Mouse (Mus musculus) embryonic facial prominence, embryonic 12.5 days (tissue): ENCODE measurements around the gene Nol11. TPM values are rescaled to one million over a fixed set of nuclear protein-coding genes. Genes with fewer than 3 reads are reported as not detected.
A peak's percentile ranks its signal among the peaks of the same experiment; 100 is the strongest.
"Not testable (repeated sequence)": the region's sequence is repeated elsewhere in the genome, so short reads cannot be mapped to it uniquely, and the experiment has no call there.

Source experiments
- ATAC-seq: fragments of 200-750 bp; cut with Nextera tagmentation; 2 replicates; pipeline ENCODE4 v1.8.0; 2017; ENCODE audit not compliant: insufficient number of reproducible peaks, insufficient read depth, low FRiP score, low TSS enrichment
- H3K27ac ChIP-seq: fragments of 300-500 bp; sonication (generic); 2 replicates; pipeline ENCODE4 v1.5.1; 2016; ENCODE audit warnings: mild to moderate bottlenecking
- H3K27me3 ChIP-seq: fragments of 300-500 bp; sonication (generic); 2 replicates; pipeline ENCODE4 v1.6.1; 2016; ENCODE audit warnings: mild to moderate bottlenecking, moderate library complexity
- H3K36me3 ChIP-seq: fragments of 300-500 bp; sonication (generic); 2 replicates; pipeline ENCODE4 v1.6.1; 2016; ENCODE audit warnings: mild to moderate bottlenecking
- H3K4me1 ChIP-seq: fragments of 300-500 bp; sonication (generic); 2 replicates; pipeline ENCODE4 v1.6.1; 2016
- H3K4me2 ChIP-seq: fragments of 300-500 bp; sonication (generic); replicated peaks from 2 replicates; pipeline ENCODE4 v1.6.1; 2016; ENCODE audit warnings: mild to moderate bottlenecking, moderate library complexity
- H3K4me3 ChIP-seq: fragments of 300-500 bp; sonication (generic); 2 replicates; pipeline ENCODE4 v1.5.1; 2016; ENCODE audit warnings: mild to moderate bottlenecking
- H3K9ac ChIP-seq: fragments of 300-500 bp; sonication (generic); 2 replicates; pipeline ENCODE4 v1.6.1; 2016; ENCODE audit warnings: mild to moderate bottlenecking, moderate library complexity
- H3K9me3 ChIP-seq: fragments of 300-500 bp; sonication (generic); 2 replicates; pipeline ENCODE4 v1.6.1; 2016; ENCODE audit warnings: mild to moderate bottlenecking, moderate library complexity
- WGBS: fragments of 180-500 bp; shearing (Covaris S2); methylation state at CpG from one replicate; pipeline ENCODE4 v1.1.7; 2016; 5-methylcytosine and 5-hydroxymethylcytosine counted together
- polyA plus RNA-seq: library from polyadenylated mRNA; unstranded; fragments of >200 nt; fragmentation: Nextera tagmentation; extraction: Ambion mirVana; gene quantifications from 2 replicates; pipeline ENCODE4 v1.2.1, GENCODE M21; 2016

The Nol11 gene
- polyA plus RNA-seq, 1 experiment from 2014 or later: 69.5 TPM

- H3K27ac ChIP-seq: no peak overlapping the region
- H3K4me3 ChIP-seq: no peak overlapping the region
- H3K4me2 ChIP-seq: no peak overlapping the region
- H3K27me3 ChIP-seq: no peaks in the 10 kb centered on the region
- WGBS: 82% methylated on average over 5 of the region's 5 CpGs
- no peak for ATAC-seq
- H3K9ac ChIP-seq: no peak overlapping the region
- H3K9me3 ChIP-seq: no peaks in the 10 kb centered on the region
- H3K4me1 ChIP-seq: no peaks in the 10 kb centered on the region
- no peaks in the 10 kb centered on the region for H3K36me3 ChIP-seq
Measured at GRCm38 (mm10) chr11:107153645-107154044, 35.5 kb downstream of the Nol11 start.

DNA sequence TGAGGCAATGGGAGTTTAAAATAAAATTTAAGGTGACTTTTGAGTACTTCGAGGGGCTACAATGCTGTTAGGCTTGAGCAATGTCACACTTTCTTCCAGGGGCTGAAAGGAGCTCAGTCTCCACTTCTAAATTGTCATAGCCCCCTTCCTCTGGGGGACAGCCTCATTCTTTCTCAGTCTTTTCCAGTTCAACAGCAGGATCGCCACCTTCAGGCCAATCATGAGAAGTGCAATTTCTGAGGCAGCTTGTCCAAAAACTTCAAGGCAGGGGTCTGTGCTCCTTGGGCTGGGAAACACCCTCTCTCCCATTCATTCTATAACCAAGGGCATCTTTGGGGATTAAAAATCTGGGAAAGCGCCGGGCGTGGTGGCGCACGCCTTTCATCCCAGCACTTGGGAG lies 37.4 kb downstream of the Nol11 start:
- no peaks in the 10 kb centered on the region for H3K27me3 ChIP-seq
- H3K4me3 ChIP-seq: no peak overlapping the region
- H3K36me3 ChIP-seq: no peaks in the 10 kb centered on the region
- WGBS: 79% methylated on average over 7 of the region's 7 CpGs
- no peak overlapping the region for H3K4me2 ChIP-seq
- no peak overlapping the region for H3K27ac ChIP-seq
- no peak for ATAC-seq
- no peaks in the 10 kb centered on the region for H3K4me1 ChIP-seq
- no peak overlapping the region for H3K9ac ChIP-seq
- no peaks in the 10 kb centered on the region for H3K9me3 ChIP-seq

DNA sequence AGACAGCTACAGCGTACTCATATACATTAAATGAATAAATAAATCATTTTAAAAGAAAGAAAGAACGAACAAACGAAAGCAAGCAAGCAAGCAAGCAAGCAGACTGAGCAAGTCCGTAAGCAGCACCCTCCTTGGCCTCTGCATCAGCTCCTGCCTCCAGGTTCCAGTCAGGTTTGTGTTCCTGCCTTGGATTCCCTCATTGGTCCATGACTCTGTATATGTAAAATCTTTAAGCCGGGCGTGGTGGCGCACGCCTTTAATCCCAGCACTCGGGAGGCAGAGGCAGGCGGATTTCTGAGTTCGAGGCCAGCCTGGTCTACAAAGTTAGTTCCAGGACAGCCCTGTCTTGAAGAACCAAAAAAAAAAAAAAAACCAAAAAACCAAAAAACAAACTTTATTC lies 45.2 kb downstream of the Nol11 start:
- not testable (repeated sequence) for H3K9ac ChIP-seq, H3K36me3 ChIP-seq, H3K4me2 ChIP-seq, H3K4me1 ChIP-seq, H3K27me3 ChIP-seq, H3K27ac ChIP-seq, H3K9me3 ChIP-seq, H3K4me3 ChIP-seq, ATAC-seq
- 93% methylated on average over 11 of the region's 11 CpGs for WGBS

- WGBS: 88% methylated on average over 2 of the region's 2 CpGs
- ATAC-seq: no peak
- no peak overlapping the region for H3K27ac ChIP-seq
- H3K4me2 ChIP-seq: no peak overlapping the region
- H3K9me3 ChIP-seq: no peaks in the 10 kb centered on the region
- H3K4me3 ChIP-seq: no peak overlapping the region
- H3K27me3 ChIP-seq: no peaks in the 10 kb centered on the region
- H3K9ac ChIP-seq: no peak overlapping the region
- no peaks in the 10 kb centered on the region for H3K36me3 ChIP-seq
- H3K4me1 ChIP-seq: no peaks in the 10 kb centered on the region
Measured at GRCm38 (mm10) chr11:107142382-107142781, 46.8 kb downstream of the Nol11 start.

DNA sequence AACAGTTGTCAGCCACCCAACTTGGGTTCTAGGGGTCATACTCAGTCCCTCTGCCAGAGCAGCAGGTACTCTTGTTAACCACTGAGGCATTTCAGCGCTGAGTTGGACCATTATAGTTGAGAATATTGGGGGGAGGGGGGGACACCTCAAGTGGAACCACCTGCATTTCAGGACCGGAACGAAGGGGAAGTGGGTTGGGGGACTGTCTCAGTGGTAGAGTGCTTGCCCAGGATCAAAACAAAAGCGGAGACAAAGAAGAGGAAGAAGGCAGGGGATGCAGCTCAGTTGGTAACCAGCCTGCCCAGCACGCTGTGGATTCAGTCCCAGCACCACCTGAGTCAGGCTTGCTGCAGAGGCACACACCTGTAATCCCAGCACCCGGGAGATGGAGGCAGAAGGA lies 48.4 kb downstream of the Nol11 start:
- ATAC-seq: no peak
- Histone ChIP-seq H3K9ac (no peak overlapping the region), H3K36me3 (no peaks in the 10 kb centered on the region), H3K27ac (no peak overlapping the region), H3K4me2 (no peak overlapping the region), H3K9me3 (no peaks in the 10 kb centered on the region), H3K4me3 (no peak overlapping the region), H3K4me1 (no peaks in the 10 kb centered on the region), H3K27me3 (no peaks in the 10 kb centered on the region)
- 23% methylated on average over 6 of the region's 6 CpGs for WGBS

DNA sequence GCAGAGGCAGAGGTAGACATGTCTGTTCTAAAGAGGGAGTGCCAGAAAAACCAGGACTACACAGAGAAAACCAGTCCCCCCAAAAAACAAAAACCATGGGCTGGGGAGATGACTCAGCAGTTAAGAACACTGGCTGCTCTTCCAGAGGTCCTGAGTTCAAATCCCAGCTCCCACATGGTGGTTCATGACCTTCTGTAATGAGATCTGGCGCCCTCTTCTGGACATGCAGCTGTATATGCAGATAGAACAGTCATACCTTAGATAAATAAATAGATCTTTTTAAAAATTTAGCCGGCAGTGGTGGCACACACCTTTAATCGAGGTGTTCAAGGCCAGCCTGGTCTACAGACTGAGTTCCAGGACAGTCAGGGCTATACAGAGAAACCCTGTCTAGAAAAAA lies 50.5 kb downstream of the Nol11 start:
- no peak overlapping the region for H3K4me3 ChIP-seq

GRCm38 (mm10) chr11:107137593-107137992 lies 51.6 kb downstream of the Nol11 start:
- no peak overlapping the region for H3K4me3 ChIP-seq
- WGBS: 92% methylated on average over 6 of the region's 6 CpGs
- no peak overlapping the region for H3K9ac ChIP-seq
- no peaks in the 10 kb centered on the region for H3K36me3 ChIP-seq
- no peak for ATAC-seq
- no peaks in the 10 kb centered on the region for H3K9me3 ChIP-seq
- H3K4me1 ChIP-seq: no peaks in the 10 kb centered on the region
- H3K4me2 ChIP-seq: no peak overlapping the region
- no peaks in the 10 kb centered on the region for H3K27me3 ChIP-seq
- no peak overlapping the region for H3K27ac ChIP-seq

More for the DNA sequence above, 50.5 kb downstream of the Nol11 start:
- 84% methylated on average over 3 of the region's 3 CpGs for WGBS
- Histone ChIP-seq H3K9ac (no peak overlapping the region), H3K9me3 (no peaks in the 10 kb centered on the region), H3K27me3 (no peaks in the 10 kb centered on the region), H3K4me1 (no peaks in the 10 kb centered on the region), H3K36me3 (no peaks in the 10 kb centered on the region), H3K27ac (no peak overlapping the region), H3K4me2 (no peak overlapping the region)
- ATAC-seq: no peak

DNA sequence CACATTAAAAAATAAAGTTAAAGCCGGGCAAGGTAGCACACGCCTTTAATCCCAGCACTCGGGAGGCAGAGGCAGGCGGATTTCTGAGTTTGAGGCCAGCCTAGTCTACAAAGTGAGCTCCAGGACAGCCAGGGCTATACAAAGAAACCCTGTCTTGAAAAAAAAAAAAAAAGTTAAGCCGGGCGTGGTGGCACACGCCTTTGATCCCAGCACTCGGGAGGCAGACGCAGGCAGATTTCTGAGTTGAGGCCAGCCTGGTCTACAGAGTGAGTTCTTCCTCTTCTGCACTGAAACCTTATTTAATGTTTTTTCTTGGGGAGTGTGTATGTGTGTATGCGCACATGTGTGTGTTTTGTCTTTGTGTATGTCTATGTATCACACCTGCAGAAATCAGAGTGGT lies 52.7 kb downstream of the Nol11 start:
- not testable (repeated sequence) for H3K4me1 ChIP-seq, ATAC-seq, H3K4me2 ChIP-seq, H3K36me3 ChIP-seq, H3K27me3 ChIP-seq, H3K4me3 ChIP-seq, H3K9ac ChIP-seq, H3K27ac ChIP-seq, H3K9me3 ChIP-seq
- WGBS: 95% methylated on average over 10 of the region's 10 CpGs

GRCm38 (mm10) chr11:107135741-107136140 lies 53.4 kb downstream of the Nol11 start:
- 57% methylated on average over 3 of the region's 3 CpGs for WGBS
- no peak for ATAC-seq
- H3K9ac ChIP-seq: no peak overlapping the region
- H3K4me3 ChIP-seq: no peak overlapping the region
- no peaks in the 10 kb centered on the region for H3K9me3 ChIP-seq
- H3K36me3 ChIP-seq: no peaks in the 10 kb centered on the region
- H3K4me2 ChIP-seq: no peak overlapping the region
- H3K27me3 ChIP-seq: no peaks in the 10 kb centered on the region
- H3K4me1 ChIP-seq: no peaks in the 10 kb centered on the region
- H3K27ac ChIP-seq: no peak overlapping the region

- no peaks in the 10 kb centered on the region for H3K27me3 ChIP-seq
- under 1% methylated on average over 16 of the region's 16 CpGs for WGBS
- ATAC-seq: peak; percentile 22; the same call in 1 of the 2 replicates
- peak overlapping the region; percentile 82 for H3K4me2 ChIP-seq
- H3K4me3 ChIP-seq: peak overlapping the region; percentile 94
- no peaks in the 10 kb centered on the region for H3K36me3 ChIP-seq
- H3K4me1 ChIP-seq: peaks cover 4% of the 10 kb centered on the region
- peak overlapping the region; percentile 96 for H3K9ac ChIP-seq
- H3K9me3 ChIP-seq: no peaks in the 10 kb centered on the region
- peak overlapping the region; percentile 97 for H3K27ac ChIP-seq
Measured at GRCm38 (mm10) chr11:107132426-107132825, 56.8 kb downstream of the Nol11 start.

- Histone ChIP-seq H3K4me2 (peak within 1 kb of the TSS; percentile 82), H3K27ac (peak within 1 kb of the TSS; percentile 97), H3K9ac (peak within 1 kb of the TSS; percentile 96), H3K27me3 (no peaks in the 10 kb centered on the region), H3K9me3 (no peaks in the 10 kb centered on the region), H3K4me3 (peak within 1 kb of the TSS; percentile 94), H3K4me1 (peaks cover 4% of the 10 kb centered on the region), H3K36me3 (no peaks in the 10 kb centered on the region)
- 1% methylated on average over 36 of the region's 94 CpGs for WGBS
- ATAC-seq: peak; percentile 98
Measured at GRCm38 (mm10) chr11:107131749-107132421, 57.3 kb downstream of the Nol11 start, which contains the start of gene Bptf. TSS of gene Bptf (minus strand) at chr11:107132127.

DNA sequence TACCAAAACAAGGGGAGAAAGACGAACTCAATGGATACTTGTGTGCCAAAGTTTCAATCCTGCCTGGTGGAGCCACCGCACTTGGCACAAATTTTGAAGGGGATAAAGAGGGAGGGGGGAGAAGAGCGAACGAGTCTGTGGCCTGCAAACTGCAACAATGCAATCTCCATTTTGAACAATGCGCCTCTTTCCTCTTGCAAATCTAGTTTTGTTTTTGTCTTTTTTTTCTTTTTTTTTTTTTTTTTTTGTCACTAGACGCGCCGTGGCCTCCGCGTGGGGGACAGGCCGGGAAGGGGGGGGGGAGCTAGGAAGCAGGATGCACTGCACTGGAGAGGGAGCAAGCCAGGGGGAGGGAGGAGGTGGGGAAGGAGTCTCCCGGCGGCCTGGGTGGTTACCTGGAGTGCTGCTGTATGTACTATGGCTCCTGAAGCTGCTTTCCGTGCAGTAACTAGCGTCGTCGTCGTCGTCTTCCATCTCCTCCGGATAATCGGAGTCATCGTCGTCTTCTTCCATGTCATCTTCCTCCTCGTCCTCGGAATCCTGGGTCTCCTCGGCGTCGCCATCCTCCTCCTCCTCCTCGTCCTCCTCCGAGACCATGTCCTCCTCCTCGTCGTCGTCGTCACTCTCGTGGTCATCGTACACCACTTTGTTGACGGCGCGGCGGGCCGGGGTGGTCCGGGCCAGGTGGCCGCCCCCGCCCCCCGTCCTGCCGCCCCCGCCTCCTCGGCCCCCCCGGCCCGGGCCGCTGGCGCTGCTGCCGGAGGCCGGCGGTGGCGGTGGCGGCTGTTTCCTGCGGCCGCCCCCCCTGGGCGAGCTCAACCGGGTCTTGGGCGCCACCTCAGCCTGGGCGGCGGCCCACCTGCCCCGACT lies 58.1 kb downstream of the Nol11 start:
- WGBS: 2% methylated on average over 52 of the region's 65 CpGs
- peak overlapping the region; percentile 94 for H3K4me3 ChIP-seq
- H3K27ac ChIP-seq: peak overlapping the region; percentile 97
- H3K27me3 ChIP-seq: no peaks in the 10 kb centered on the region
- H3K9ac ChIP-seq: peak overlapping the region; percentile 96
- H3K9me3 ChIP-seq: no peaks in the 10 kb centered on the region
- H3K4me2 ChIP-seq: peak overlapping the region; percentile 73
- no peaks in the 10 kb centered on the region for H3K36me3 ChIP-seq
- ATAC-seq: peak; percentile 67
- H3K4me1 ChIP-seq: peaks cover 4% of the 10 kb centered on the region
